Mouse (Mus musculus) myocyte (in vitro differentiated cells): ENCODE measurements at regions not wholly inside any gene's neighbourhood (a gene's known extent, or its start where the extent isn't known, plus 50 kb on each side); places are given as distances from the start of the nearest gene placed in this dataset.

Experiments used
- MYOG ChIP-seq, 3 experiments: IDR thresholded peaks; one replicate each; pipeline ENCODE4 v1.6.1; 2011; ENCODE audit warnings: control low read depth in 2 of 3, low read depth in 2 of 3, mild to moderate bottlenecking in 2 of 3; ENCODE audit not compliant: insufficient read length in 2 of 3, control insufficient read depth in 1 of 3, insufficient read depth in 1 of 3
- POLR2A ChIP-seq: IDR thresholded peaks from one replicate; pipeline ENCODE4 v1.6.1; 2011; ENCODE audit warnings: low read depth, mild to moderate bottlenecking, control low read depth, moderate library complexity; ENCODE audit not compliant: insufficient read length
- POLR2AphosphoS2 ChIP-seq: IDR thresholded peaks from one replicate; pipeline ENCODE4 v1.6.1; 2011; ENCODE audit warnings: low read depth, control low read depth; ENCODE audit not compliant: insufficient read length
- TCF12 ChIP-seq: IDR thresholded peaks from one replicate; pipeline ENCODE4 v1.6.1; 2011; ENCODE audit warnings: mild to moderate bottlenecking, control low read depth; ENCODE audit not compliant: poor library complexity, insufficient read depth, severe bottlenecking
- TCF3 ChIP-seq: IDR thresholded peaks from one replicate; pipeline ENCODE4 v1.6.1; 2011; ENCODE audit warnings: low read depth, control low read depth; ENCODE audit not compliant: insufficient read length

- TF ChIP-seq TCF12 (no peak), POLR2AphosphoS2 (no peak), TCF3 (no peak), POLR2A (no peak), MYOG (IDR thresholded peaks at IDR 0.05; ENCODE audit: control insufficient read depth in 1 of 3, insufficient read depth in 1 of 3, insufficient read length in 2 of 3, low read depth in 2 of 3) (no peak)
Observed at GRCm38 (mm10) chr4:32085040-32085439, 121.1 kb downstream of the Map3k7 start.
